Mouse (Mus musculus) forelimb bud, embryonic 11.5 days (tissue): ENCODE measurements around the gene Nicn1.
"Not testable (repeated sequence)": the region's sequence is repeated elsewhere in the genome, so short reads cannot be mapped to it uniquely, and the experiment has no call there.

Source experiments
- DNase-seq: peaks from one replicate; pipeline ENCODE4 v3.0.0-alpha.2; 2012; ENCODE audit warnings: low read depth, low spot score

The Nicn1 gene

GRCm38 (mm10) chr9:108278697-108279450, 11.4 kb upstream of the Nicn1 start:
- DNase-seq = no peak

DNA sequence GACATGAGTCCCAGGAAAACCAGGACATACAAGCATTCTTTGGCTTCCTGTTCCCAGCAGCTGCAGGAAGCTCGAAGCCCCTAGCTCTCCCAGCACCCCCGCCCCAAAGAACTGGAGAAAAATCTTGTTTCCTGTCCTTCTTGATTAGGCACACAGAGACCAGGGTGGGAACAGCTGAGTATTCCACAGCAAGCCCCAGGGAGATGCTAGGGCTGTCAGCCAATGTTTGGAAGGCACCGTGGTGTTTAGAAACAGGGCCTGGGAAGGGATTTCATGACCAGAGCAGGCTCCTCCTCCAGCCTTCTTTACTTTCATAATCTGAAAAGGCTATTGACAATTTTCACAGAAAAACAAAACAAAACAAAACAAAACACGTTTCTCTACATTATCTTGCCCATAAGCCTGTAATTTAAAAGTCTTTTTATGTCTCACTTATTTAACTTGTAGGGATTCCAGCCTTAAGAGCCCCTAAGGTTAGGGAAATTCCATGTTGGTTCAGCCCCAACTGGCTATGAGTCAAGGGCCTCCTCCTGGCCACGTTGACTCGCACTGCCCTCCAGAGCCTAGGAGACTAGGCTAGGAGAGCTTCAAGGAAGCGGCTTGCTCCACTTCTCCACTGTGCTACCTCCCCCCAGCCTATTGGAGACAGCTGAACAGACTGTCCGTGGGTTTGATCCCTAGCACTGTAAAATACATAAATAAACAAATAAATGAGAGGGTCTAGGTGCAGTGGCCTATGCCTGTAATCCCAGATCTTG, 10.0 kb upstream of the Nicn1 start:
- DNase-seq = no peak

GRCm38 (mm10) chr9:108284410-108284809, 5.8 kb upstream of the Nicn1 start:
- peak; percentile 72 for DNase-seq

DNA sequence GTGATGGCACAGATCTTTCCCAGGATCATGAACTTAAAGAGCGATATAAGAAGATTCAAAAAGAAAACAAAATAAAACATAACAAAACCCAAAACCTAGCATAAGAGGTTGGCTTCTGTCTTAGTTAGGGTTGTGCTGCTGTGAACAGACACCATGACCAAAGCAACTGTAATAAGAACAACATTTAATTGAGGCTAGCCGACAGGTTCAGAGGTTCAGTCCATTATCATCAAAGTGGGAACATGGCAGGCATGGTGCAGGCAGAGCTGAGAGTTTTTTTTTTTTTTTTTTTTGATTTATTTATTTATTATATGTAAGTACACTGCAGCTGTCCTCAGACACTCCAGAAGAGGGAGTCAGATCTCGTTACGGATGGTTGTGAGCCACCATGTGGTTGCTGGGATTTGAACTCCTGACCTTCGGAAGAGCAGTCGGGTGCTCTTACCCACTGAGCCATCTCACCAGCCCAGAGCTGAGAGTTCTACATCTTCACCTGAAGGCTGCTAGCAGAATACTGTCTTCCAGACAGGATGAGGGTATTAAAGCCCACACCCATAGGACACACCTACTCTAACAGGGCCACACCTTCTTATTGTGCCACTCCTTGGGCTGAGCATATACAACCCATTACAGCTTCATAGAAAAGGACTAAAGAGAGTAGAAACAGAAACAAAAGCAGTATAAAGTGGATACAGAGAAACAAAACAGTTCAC, 2.5 kb upstream of the Nicn1 start:
- DNase-seq = not testable (repeated sequence)

GRCm38 (mm10) chr9:108289347-108289746, 882 bp upstream of the Nicn1 start:
- no peak for DNase-seq

DNA sequence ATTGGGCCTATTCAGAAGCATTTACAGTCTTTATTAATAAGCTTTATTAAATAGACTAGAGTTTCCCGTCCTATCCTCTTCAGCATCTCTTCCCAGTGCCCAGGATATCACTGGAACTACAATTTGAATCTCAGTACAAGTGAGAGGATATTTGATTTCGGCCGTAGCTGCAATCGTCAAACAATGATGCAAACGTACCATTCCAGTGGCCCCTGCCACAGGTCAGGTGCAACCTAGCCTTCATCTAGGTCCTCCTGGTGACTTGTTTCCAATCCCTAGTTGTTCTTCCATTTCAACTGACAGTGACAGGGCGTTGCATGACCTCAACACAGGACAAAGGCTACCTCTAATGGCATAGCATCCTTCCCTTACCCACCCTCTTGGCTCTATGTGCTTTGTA, 544 bp downstream of the Nicn1 start:
- DNase-seq = no peak

- DNase-seq = peak; percentile 48
These were observed 6.5 kb downstream of the Nicn1 start, which contains the start of gene Amt for GRCm38 (mm10) chr9:108296453-108297355. Gene Amt (plus strand): TSS chr9:108296853.

DNA sequence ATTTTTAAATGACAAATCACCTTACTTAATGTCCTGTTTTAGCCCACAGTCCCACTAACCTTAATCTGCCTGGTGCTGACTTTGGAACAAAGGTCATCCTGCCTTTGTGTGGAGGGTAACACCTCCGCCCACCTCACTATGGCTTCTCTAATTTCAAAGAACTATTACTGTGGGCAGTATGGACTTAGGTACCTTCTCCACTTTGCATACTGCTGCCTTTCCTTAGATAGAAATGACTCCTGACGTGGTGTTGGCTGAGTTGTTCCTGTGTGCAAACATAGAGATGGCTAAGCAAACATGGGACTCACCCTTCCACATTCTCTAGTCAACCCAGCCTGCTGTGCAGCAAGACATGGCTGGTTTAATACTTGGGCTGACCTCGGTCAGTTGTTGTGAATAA, 11.6 kb downstream of the Nicn1 start:
- DNase-seq = no peak

GRCm38 (mm10) chr9:108304716-108305115, 14.5 kb downstream of the Nicn1 start:
- DNase-seq = no peak

DNA sequence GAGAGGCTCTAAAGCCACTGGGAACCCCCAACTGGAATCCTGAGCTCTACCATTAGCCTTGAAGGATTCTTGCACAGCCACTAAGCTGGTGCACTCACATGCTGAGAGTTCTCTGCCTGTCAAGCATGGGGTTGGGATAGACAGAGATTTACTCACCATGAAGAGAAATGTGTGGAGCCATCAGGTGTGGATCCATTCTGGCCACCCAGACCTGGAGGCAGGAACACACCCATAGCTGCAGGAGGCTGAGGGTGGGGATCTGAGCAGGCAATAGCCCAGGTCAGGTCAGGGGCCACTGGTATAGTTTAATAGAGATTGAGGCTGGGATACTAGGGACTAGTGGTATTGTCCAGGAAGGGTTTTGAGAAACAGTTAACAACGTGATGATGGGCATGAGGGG, 14.9 kb downstream of the Nicn1 start:
- no peak for DNase-seq

DNA sequence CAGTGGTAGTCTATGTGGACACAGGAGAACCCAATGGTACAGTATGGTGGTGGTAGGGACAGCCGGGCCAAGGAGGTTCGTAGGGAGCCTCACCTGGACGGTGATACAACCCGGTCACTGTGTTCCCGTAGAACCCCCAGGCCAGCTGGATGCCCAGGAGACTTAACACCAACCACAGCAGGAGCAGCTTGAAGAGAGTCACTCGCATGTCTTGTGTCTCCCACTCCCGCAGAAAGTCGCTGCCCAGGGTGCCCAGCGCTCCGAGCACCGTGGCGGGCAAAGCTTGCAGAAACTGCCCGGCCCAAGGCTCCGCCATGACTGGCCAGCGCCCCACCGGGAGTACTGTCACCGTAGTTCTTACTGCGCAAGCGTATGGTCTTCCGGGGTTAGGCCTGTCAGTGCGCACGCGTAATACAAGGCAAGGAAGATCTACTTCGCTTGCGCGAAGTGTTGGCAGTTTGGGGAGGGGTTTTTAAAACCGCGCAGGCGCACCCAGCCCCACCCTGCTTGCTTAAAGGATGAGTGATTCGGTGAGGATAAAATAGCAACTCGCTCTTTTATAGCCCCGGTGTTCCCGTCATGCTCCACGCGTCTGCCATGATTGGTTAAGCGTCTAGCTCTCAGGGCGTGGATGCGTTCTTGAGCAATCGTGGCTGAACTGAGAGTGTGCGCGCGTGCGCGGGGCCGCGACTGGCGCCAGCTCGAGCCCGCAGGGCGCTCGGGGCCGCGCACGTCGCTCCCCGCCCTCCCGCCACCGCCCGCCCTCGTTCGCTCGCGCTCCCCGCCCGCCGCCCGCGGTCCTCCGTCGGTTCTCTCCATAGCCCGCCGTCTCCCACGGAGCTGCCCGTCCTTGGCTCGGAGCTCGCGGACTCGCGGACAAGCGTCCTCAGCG, 15.6 kb downstream of the Nicn1 start, which contains the start of the genes Rhoa and Tcta:
Gene Rhoa, plus strand, starts transcription at position 501 of the 892 bp plus-strand sequence.
Gene Tcta, minus strand, starts transcription at position 532 of the 892 bp plus-strand sequence.
- peak; percentile 100 for DNase-seq

DNA sequence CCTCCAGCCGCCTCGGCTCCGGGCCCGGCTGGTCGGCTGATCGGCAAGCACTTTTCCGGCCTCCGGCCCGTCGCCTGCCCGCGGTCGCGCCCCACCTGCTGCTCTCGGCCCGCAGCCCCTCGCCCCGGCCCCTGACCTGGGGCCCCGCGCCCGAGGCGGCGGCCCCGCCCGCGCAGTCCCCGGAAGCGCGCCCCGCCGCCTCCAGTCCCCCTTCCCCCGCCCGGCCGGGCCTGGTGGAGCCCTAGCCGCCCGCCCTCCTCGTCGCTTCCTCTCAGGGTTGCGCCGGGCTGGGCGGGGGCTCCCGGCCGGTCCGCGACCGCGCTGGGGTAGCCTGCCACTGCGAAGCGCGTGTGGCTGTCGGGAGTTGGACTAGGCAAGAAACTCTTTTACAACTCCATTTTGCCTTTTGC, 16.3 kb downstream of the Nicn1 start:
- peak; percentile 38 for DNase-seq

GRCm38 (mm10) chr9:108307021-108307807, 17.0 kb downstream of the Nicn1 start:
- DNase-seq = no peak

DNA sequence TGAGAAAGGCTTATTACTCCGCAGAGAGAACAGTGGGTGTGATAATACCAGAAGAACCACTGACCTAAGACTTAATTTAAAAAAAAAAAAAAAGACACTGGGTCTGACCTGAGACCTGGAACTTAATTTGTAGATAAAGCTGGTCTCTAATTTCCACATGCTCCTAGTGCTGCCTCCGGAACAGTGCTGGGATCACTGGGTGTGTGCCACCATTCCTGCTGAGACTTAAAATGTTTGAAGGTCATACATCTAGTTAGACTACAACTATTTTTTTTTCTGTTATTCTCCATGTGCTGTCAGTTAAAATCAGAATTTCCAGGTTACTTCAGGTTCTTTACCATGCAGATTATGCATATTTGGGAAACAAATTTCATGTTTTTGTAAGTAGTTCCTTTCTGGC, 17.9 kb downstream of the Nicn1 start:
- DNase-seq = no peak

DNA sequence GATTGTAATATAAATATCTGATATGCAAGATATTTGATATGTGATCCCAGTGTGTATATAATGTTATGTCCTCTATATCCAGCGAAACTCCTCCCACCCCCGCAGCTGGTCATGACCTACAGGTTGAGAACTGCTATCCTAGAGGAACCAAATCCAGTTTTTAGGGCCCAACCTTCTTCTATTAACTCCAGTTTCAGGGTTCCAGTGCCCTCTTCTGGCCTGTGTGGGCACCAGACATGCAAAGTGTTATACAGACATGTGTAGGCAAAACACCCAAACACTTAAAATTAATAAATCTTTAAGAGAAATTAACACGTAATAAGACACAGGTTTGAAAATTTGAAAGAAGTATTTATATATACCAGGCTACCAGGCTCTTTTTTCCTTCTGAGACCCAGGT, 27.3 kb downstream of the Nicn1 start:
- no peak for DNase-seq

- no peak for DNase-seq
These were observed 28.2 kb downstream of the Nicn1 start for GRCm38 (mm10) chr9:108318462-108318861.

GRCm38 (mm10) chr9:108322054-108322453, 31.8 kb downstream of the Nicn1 start:
- not testable (repeated sequence) for DNase-seq

DNA sequence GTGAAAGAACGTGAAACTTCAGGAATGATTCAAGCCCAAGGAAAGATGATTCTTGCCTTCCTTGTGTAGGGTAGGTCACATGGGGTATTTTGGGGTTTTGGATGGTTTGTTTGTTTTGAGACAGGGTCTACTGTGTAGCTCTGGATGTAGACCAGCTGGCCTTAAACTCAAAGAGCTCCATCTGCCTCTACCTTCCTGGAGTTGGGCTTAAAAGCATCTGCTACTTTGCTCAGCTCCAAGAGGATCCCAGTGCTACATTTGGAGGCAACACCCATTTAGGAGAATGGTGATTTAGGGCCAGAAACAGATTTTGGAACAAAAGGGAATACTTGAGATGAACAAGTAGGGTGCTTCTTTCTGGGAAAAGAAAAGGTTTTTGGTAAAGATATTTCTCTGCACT, 34.6 kb downstream of the Nicn1 start:
- no peak for DNase-seq

- DNase-seq = no peak
These were observed 35.6 kb downstream of the Nicn1 start for GRCm38 (mm10) chr9:108325811-108326210.
